Mouse (Mus musculus): ENCODE measurements around the gene Trp53bp2.

Trp53bp2 gene

DNA sequence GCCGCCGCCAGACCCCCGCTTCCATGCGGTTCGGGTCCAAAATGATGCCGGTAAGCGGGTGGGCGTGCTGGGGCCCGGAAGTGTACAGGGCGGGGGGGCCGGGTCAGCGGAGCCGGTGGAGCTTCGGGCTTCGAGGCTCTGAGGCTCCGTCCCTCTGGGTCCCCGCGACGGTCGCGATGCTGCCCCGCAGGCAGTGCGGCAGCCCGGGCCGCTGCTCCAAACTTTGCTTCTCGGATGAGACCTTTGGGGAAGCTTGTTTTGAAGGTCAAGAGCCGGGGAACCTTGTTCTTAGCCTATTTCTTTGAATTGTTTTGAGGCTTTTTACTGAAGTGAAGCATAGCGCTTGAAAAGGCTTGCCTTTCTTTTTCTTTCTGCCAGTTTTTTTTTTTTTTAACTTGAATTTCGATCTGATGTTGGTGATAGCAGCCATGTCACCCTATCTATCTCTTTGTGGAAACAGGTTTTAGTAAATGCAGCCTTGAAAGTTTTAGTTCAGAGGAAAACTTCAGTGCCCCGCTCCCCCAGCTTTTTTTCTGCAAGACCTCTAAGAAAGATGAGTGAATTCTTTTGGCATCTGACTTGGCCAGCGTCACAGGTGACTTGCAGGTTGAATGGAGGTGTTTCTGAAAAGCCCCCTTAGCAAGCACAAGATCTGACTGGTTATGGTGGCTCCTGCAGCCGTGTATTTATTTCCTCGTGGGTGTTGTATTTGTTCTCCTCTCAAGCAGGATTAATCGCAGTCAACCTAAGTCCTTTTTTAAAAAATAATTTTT lies 615 bp downstream of the Trp53bp2 start:
- peak; percentile 69 for DNase-seq (ENCODE audit: low spot score)

DNA sequence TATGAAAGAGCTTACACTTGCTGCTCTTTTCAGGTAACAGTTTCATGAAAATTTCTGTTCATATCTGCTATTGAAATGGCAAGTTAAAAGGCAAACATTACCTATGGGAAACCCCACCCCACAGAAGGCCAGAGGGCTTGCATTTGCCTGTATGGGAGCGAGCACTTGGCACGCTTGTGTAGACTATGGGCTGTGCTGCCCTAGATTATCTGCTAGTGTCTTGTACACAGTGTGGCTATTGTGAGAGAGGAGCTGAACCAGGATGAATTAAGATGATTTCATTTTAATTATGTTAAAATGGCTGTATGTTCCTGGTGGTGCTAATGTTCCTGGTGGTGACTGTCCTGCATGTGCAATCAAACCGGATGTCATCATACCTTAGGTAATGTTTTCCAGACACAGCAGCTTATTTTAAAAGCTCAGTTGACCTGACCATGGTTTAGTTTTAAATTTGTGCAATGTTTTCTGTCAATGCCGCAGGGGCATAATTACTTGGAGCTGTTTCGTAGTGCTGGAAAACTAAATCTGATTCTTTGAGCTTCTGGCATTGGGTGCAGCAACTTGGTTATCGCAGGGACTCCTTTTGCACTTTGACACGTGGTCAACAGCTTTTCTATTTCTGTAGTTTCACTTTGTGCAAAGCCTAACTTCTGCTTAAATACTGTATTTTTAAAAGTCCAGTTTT lies 3.8 kb downstream of the Trp53bp2 start:
- DNase-seq (ENCODE audit: low spot score), result no peak

DNA sequence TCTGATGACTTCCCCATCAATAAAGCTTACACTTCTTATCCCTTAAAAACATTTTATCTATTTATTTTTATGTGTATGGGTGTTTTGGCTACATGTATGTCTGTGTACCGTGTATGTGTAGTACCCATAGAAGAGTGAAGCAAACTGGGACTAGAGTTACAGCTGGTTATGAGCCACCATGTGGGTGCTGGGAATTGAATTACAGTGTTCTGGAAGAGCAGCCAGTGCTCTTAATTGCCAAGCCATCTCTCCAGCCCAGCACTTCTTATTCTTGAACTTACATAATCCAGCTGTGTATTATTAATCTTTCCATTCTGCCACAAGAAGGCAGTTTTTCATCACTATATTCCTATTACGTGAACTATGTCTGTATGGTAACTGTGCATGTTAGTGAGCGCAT lies 10.5 kb downstream of the Trp53bp2 start:
- DNase-seq (ENCODE audit: low spot score), result no peak

DNA sequence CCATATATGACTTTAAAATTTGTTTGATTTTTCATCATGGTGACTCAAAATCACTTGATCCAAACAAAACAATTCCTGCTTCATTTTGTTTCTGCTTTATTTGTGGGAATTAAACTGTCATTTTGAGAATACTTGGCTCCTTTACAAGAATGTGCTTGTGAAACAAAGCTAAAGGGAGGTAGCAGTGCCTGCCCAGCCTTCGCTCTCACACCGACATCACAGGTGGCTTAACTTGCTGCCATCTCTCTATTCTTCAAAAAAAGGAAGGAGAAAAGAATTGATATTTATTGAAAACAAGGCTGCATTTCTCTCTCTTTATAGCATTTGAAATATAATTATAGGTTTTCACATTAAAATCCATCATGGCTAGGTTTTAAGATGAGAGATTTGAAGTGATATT lies 15.3 kb downstream of the Trp53bp2 start:
- DNase-seq (ENCODE audit: low spot score), result no peak

DNA sequence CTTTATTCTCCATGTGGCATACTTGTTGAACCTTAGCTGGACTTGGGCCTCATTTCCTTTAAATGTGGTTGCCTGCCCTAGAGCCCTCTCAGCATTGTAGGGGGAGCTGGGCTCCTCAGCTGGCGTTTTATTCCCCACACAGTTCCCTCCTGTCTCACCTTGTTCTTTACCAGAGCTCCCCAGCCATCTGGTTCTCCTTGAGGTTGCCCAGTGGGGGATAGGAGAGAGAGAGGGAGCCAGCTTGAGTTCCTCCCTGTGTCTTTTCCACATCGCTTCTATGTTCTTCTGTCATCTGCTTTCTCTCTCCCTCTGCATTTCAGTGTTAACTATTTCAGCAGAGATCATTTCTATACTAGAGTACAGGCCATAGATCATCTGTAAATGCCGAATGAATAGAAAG lies 16.2 kb downstream of the Trp53bp2 start:
- no peak for DNase-seq (ENCODE audit: low spot score)

DNA sequence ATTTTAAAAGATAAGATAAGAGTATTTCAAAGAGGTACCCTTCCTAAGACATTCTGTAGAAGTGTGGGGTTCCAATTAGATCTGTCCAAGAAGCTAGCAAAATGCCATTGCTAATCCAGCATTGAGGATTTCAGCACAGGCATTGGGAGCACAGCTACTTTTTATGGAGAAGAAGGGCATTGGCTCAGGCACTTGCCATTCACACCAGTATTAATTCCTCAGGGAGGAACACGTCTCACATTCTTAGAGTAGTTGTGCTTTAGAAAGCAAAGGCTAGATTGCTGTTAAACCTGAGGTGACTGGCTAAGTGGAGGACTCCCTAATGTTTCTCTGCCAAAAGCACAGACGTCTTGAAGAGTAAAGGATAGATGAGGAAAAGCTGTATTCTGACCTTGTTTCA lies 17.5 kb downstream of the Trp53bp2 start:
- no peak for DNase-seq (ENCODE audit: low spot score)

DNA sequence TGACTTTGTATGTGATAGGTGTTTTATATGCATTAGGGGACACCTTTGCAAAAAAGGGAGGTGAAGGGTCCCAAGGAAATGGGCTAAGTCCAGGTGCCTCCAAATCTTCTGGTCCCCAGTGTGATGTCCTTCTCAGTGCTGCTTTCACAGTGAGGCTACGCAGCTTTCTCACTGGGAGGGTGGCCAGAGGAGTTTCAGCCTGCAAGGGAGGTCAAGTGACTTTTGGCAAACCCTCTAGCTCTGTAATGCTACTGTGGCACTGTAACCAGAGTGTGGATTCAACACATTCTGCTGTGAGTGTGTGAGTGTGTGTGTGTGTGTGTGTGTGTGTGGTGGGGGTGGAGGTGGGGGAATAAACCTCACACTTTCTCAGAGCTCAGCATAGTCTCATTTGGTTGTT lies 18.5 kb downstream of the Trp53bp2 start:
- no peak for DNase-seq (ENCODE audit: low spot score)

DNA sequence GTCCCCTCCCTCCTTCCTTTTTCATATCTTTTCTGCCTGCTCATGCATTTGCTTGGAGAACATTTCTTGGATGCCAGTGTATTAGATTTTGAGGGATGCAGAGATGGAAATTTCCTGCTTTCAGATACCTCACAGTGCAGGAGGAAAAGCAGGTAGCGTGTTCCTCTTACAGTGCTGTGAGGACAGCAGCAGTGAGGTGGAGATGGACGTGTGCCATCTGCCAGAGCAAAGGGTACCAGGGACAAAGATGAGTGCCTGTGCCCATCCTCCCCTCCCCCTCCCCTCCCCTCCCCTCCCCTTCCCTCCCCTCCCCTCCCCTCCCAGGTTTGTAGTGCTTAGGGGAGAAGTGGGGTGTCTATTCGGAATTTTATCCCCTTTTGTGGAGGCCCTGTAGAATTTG lies 20.9 kb downstream of the Trp53bp2 start:
- DNase-seq (ENCODE audit: low spot score), result no peak

DNA sequence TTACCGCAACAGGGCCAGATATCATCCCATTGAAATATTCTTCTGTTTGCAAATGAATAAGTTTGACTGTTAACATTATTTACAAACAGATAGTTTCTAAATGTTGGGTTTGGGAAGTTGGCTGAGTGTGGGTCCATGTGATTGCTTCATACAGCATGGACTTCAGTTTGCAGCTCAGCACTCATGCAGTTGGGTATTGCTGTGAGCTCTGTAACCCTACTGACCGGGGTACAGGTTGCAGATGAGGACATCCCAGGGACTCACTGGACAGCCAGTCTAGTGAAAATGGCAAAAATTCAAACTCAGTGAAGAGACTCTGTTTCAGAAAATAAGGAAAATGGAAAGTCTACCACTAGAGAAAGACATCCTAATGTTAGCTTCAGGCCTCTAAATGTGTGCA lies 21.7 kb downstream of the Trp53bp2 start:
- no peak for DNase-seq (ENCODE audit: low spot score)

DNA sequence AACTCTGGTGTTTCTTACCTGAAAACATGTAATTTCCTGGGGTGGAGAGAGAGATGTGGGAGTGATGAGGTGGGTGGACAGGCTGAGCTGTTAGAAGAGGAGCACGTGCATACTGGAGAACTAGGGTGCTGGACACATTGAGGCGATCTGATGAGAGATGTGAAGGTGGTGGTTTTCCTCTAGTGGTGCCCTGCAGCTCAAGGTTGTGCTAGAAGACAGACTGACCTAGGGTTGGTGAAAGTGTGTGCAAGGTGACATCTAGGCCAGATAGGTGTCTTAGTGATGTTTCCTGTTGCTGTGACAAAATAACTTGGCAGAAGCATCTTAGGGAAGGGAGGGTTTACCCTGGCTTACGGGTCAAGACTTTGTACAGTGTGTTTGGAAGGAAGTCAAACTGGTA lies 23.1 kb downstream of the Trp53bp2 start:
- no peak for DNase-seq (ENCODE audit: low spot score)

DNA sequence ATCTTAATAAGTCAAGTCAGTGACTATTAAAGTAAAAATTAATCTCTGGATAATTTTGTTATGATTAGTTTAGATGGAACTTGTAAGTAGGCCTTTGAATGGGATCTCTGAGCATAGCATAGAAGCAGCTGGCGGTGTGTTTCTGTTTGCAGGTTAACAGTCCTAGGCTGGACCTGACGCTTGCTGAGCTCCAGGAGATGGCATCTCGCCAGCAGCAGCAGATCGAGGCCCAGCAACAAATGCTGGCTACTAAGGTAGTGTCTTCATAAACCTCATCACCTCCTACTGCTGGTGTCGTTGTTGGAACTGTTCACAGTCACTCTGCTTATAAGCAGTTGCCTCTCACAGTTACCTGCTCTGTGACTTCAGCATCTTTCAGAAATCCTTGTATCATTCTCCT lies 27.8 kb downstream of the Trp53bp2 start:
- no peak for DNase-seq (ENCODE audit: low spot score)

DNA sequence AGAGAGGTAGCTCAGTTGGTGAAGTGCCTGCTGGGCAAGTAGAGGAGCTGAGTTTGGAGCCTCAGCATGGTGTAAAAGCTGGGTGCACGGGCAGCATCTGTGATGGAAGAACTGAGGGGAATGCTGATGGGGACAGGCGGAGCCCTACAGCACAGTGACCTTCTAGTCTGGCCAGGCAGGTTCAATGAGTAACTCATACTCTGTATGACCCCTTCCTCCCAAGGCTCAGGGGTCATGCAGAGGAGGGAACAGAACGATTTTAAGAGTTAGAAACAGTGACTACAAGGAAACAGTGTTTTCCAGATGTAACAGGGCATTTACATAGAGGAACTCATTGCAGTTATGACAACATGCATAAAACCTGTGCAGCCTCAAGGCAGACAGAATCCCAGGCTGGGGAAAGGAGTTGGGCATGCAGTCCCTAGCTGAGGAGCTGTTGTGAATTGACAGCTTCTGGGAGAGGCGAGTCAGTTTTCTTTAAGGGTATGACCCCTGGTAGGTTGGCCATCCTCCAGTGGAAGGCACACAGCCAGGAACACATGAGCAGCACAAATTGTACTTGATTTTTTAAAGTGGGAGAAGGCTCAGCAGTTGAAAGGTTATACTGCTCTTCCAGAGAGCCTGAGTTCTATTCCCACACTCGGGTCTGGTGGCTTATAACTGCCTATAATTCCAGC lies 30.7 kb downstream of the Trp53bp2 start:
- DNase-seq (ENCODE audit: low spot score), result no peak

DNA sequence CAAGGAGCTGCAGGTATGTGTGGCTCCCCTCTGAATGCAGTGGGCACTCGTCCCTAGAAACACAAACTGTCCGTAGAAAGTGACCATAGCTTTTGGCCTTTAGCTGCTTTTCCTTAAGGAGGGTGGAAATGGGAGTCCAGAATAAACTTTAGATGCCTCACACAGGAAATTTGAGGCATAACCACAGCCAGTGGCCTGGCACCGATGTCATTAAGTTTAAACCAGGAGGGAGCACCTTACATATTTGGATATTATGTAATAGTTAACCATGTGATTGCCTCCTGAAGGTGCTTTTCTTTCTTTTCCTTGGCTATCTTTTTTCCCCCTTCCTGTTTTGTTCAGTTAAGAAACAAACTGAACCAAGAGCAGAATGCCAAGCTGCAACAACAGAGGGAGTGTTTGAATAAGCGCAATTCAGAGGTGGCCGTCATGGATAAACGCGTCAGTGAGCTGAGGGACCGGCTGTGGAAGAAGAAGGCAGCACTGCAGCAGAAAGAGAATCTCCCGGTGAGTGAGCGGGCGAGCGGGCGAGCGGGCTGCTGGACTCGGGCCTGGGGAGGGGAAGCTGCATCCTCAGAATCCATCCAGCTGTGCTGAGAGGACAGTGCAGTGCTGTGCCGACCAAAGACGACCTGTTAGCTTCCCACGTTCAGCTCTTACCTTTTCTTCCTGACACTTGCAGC lies 33.0 kb downstream of the Trp53bp2 start:
- DNase-seq (ENCODE audit: low spot score), result no peak

DNA sequence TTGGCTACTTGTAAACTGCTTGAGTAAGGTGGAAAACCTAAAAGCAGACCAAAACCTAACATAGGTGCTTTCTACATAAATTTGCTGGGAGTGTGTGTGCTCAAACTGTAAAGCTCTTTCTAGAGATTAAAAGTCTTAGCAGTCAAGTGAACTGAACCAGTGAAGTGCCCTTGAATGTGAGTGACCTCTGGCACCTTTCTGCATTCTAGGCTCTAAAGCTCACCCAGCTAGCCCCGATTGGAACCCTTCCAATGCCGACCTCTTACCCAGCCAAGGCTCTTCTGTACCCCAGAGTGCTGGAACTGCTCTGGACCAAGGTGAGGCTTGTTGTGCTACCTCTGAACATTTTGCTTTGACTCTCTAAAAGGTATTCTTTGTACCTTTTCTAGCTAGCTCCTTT lies 35.1 kb downstream of the Trp53bp2 start:
- DNase-seq (ENCODE audit: low spot score), result no peak

DNA sequence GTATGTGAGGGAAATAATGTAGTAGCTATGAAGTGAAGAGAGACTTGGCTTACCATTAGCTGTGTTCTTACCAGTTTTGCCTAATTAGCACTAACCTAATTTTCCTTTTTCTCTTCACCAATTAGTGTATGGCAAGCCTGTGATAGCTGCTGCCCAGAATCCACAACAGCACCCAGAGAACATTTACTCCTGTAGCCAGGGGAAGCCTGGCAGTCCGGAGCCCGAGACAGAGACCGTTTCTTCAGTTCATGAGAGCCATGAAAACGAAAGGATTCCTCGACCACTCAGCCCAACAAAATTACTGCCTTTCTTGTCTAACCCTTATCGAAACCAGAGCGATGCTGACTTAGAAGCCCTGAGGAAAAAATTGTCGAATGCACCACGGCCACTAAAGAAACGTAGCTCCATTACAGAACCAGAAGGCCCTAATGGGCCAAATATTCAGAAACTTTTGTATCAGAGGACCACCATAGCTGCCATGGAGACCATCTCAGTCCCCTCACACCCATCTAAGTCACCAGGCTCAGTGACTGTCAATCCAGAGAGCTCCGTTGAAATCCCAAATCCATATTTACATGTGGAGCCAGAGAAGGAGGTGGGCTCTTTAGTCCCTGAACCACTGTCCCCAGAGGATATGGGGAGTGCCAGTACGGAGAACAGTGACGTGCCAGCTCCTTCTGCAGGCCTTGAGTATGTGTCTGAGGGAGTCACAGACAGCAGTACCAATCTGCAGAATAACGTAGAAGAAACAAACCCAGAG lies 39.5 kb downstream of the Trp53bp2 start:
- no peak for DNase-seq (ENCODE audit: low spot score)

DNA sequence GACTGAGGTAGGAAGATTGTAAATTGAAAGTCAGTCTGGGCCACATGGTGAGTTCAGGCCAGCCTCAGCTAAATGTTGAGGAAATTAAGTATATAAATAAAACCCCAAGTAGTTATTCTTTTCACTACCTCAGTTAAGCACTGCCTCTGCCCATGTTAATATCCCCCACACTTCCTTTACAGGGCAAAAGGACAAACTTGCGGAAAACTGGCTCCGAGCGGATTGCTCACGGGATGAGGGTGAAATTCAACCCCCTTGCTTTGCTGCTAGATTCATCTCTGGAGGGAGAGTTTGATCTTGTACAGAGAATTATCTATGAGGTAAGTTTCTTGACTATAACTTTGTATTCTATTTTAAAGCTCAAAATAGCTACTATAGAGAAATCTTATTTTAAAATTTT lies 43.5 kb downstream of the Trp53bp2 start:
- no peak for DNase-seq (ENCODE audit: low spot score)

DNA sequence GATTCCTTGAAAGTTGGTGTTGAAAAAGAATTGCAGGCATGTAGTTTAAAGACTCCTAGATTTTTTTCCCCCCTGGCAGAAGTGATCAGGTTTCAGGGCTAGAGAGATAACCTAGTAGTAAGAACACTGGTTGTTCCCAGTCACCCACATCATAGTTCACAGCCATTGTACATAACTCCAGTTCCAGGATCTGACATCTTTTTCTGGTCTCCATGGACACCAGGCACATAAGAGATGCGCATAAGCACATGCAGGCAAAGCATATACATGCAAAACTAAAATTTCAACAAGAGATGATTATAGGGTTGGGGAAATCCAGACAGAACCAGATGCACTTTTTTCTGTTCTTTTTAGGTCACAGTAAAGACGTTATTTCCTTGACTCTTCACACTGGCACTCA lies 46.1 kb downstream of the Trp53bp2 start:
- no peak for DNase-seq (ENCODE audit: low spot score)

DNA sequence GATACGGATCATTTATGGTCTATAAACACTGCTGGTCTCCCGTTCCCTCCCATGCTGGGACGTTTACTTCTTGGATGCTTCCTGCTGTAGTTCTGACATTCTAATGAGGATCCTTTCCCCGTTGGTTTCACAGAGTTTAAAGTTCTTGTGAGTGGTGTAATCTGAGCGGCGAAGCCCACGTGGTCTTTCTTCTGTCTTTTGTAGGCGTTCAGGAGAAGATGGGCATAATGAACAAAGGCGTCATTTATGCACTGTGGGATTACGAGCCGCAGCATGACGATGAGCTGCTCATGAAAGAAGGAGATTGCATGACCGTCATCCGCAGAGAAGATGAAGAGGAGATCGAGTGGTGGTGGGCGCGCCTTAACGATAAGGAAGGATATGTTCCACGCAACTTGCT lies 49.6 kb downstream of the Trp53bp2 start:
- no peak for DNase-seq (ENCODE audit: low spot score)

DNA sequence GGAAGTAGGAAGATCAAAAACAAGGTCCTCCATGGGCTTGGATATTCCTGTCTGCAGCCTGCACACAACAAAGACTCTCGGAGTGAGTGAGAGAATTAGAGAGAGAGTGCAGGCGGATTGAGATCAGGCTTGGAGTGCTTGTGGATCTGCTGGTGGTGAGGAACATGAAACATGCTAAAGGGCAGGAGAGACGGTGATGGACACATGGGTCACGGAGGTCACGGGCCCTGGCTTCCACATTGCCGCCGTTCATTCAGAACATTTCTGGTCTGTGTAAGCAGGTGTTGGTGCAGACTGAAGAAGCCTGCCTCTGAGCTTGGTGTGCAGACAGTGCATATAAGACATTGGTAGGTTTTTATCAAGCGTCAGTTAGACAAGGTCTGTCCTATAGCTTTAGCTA lies 50.5 kb downstream of the Trp53bp2 start:
- DNase-seq (ENCODE audit: low spot score), result peak; percentile 15

DNA sequence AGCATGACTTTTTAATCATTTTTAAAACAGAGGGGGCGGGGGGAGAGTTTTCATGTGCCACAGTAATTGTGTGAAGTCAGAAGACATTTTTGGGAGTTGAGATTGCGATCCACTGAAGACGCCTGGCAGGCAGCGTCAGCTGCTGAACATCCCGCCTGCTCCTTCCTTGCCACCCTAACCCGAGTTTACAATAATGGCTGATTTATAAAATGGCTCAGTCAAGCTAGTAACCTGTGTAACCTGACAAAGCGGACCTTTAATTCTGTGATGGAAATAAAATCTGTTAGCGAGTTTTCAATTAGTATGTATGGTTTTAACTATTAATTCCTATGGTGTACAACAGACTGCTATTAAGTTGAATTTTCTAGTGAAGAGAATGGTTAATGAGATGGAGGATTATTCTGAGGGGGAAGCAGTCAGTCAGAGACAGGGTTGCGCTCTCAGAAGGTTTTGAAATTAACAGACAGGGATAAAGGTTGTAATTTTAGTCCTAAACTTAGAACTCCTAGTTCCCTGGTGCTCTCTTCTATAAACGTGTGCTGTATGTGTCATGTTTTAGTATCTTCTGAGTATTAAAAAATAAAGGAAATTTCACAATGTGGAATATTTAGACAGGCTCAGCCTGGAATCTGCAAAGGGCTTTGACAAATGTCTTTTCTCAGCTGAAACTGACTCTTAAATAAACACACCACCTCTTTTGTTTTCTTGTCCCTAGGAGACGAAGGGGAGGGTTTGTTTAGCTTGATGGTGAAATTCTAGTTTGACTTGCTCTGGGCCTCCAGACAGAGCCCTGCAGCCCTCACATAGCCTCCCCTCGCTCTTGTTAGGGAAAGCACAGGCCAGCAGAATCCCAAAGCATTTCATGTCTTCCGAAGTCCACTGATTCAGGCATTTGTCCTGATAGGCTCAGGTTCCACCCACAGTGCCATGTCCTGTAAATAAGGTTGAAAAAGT lies 51.6 kb downstream of the Trp53bp2 start:
- DNase-seq (ENCODE audit: low spot score), result peak; percentile 46

DNA sequence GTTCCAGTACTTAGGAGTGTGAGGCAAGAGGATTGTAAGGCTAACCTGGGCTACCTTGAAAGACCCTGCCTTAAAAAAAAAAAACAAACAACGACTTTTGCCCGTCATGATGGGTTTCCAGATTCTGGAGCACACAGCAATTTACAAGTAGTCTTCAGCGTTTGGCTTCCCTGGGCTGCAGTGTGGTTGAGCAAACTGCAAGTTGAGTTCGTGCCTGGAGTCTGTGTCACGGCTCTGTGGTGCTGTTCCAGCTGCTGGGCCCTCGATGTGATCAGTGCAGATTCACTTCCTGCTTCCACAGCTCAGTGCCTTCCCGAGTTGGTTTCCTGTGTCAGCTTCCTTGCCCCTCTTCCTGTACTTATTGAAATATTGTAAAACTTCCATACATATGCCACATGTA lies 52.3 kb downstream of the Trp53bp2 start:
- DNase-seq (ENCODE audit: low spot score), result no peak

All from embryo, embryonic 10.5 days (tissue).